ENCODE assay signal across 8 mouse cellular contexts in the genomic region with DNA sequence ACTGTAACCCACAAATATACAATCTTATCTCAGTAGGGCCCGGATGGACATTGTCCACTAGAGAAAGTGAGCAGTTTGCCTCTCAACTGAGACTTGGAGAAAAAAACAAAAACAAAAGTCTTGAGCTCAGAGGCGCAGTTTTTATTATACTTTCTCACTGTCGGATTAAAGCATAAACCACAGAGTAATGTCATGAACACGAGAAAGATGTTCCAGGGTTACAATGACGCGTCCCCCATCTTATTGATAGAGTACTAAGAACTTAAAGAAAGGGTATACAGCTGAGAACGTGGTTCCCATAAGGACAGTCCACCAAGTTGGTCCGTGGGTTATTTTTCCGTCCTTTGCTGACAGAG. TPM values are rescaled to one million over a fixed set of nuclear protein-coding genes. Genes with fewer than 3 reads are reported as not detected.
DNase-seq lines count a peak whose midpoint lies in the region; ATAC-seq lines count a peak whose summit lies in the region.

No protein-coding gene starts in this region.

- peak overlapping the region; percentile 97 for H3K4me3 ChIP-seq in erythroblast, embryonic 14.5 days (replicated peaks)
- H3K4me3 ChIP-seq in liver, embryonic 12.5 days: peak overlapping the region; percentile 97

- DNase-seq in thymus, postnatal 0 days (ENCODE audit: low spot score): peak; percentile 24
- DNase-seq in thymus, postnatal 25 days: no peak
- DNase-seq in adipocyte (ENCODE audit: low spot score): no peak
- DNase-seq in spleen, postnatal 36 days (ENCODE audit: low spot score in 2 of 2): no peak
- no peak for DNase-seq in gastrocnemius, postnatal 10 days

- no peaks in the 10 kb centered on the region for H3K27me3 ChIP-seq in erythroblast, embryonic 14.5 days (ENCODE audit: control insufficient read depth)
- no peaks in the 10 kb centered on the region for H3K27me3 ChIP-seq in liver, embryonic 12.5 days (replicated peaks)

- peaks cover 18% of the 10 kb centered on the region for H3K36me3 ChIP-seq in erythroblast, embryonic 14.5 days (ENCODE audit: control insufficient read depth)
- H3K36me3 ChIP-seq in liver, embryonic 12.5 days: no peaks in the 10 kb centered on the region

- peak overlapping the region; percentile 100 for H3K9ac ChIP-seq in liver, embryonic 12.5 days

- peak overlapping the region; percentile 100 for H3K4me2 ChIP-seq in liver, embryonic 12.5 days

- peaks cover 5% of the 10 kb centered on the region; the same call in 1 of the 2 replicates for H3K9me3 ChIP-seq in erythroblast, embryonic 14.5 days (ENCODE audit: control insufficient read depth, low read length)
- no peaks in the 10 kb centered on the region for H3K9me3 ChIP-seq in liver, embryonic 12.5 days (replicated peaks)

- peak overlapping the region; percentile 100 for H3K27ac ChIP-seq in liver, embryonic 12.5 days

- no peak for ATAC-seq in erythroblast, adult 5-6 weeks (replicated peaks; ENCODE audit: low FRiP score, poor library complexity, severe bottlenecking)
- no peak for ATAC-seq in liver, embryonic 12.5 days

- peaks cover 60% of the 10 kb centered on the region for H3K4me1 ChIP-seq in erythroblast, embryonic 14.5 days (ENCODE audit: control insufficient read depth)
- H3K4me1 ChIP-seq in liver, embryonic 12.5 days: peaks cover 55% of the 10 kb centered on the region

- WGBS in liver, embryonic 12.5 days (ENCODE audit: insufficient replicate concordance): under 1% methylated on average over 9 of the region's 9 CpGs

RNA-seq across cellular contexts. Expression of a gene that starts 1.1 kb away (rescaled TPM):
- 1.1 and 1.4 TPM in 2 replicates for polyA plus RNA-seq in erythroblast, embryonic 14.5 days (2012)
- 20.9 and 24.0 TPM in 2 replicates for total RNA-seq in erythroblast, adult 5-6 weeks (2015; ENCODE audit: low replicate concordance)
- total RNA-seq in erythroblast, adult 5-6 weeks (2017; ENCODE audit: low replicate concordance): 65.4 and 81.5 TPM in 2 replicates
- 80.8 and 86.1 TPM in 2 replicates for polyA plus RNA-seq in thymus, postnatal 0 days (2015; fragmentation: Nextera tagmentation; extraction: Ambion mirVana)
- polyA plus RNA-seq in liver, embryonic 12.5 days (2016; fragmentation: Nextera tagmentation; extraction: Ambion mirVana): 21.8 and 24.6 TPM in 2 replicates
- 10 to 100 TPM; 50.9 to 58.2 TPM for total RNA-seq in gastrocnemius, postnatal 10 days (2021)

RNA-seq across cellular contexts. Expression of a gene that starts 57.2 kb away (rescaled TPM):
- polyA plus RNA-seq in erythroblast, embryonic 14.5 days (2012): 0.08 TPM in 2 replicates
- total RNA-seq in erythroblast, adult 5-6 weeks (2015; ENCODE audit: low replicate concordance): not detected in 2 replicates
- 0.56 TPM in 1 of 2 replicates, not detected in the other for total RNA-seq in erythroblast, adult 5-6 weeks (2017; ENCODE audit: low replicate concordance)
- 0.72 and 1.0 TPM in 2 replicates for polyA plus RNA-seq in thymus, postnatal 0 days (2015; fragmentation: Nextera tagmentation; extraction: Ambion mirVana)
- 1.3 and 1.7 TPM in 2 replicates for polyA plus RNA-seq in liver, embryonic 12.5 days (2016; fragmentation: Nextera tagmentation; extraction: Ambion mirVana)
- under 1 TPM; 0.43 to 0.63 TPM for total RNA-seq in gastrocnemius, postnatal 10 days (2021)
